Mouse (Mus musculus) MN1 (cell line): Measurements from ENCODE around the gene Zfp128.
"Not testable (repeated sequence)": the region's sequence is repeated elsewhere in the genome, so short reads cannot be mapped to it uniquely, and the experiment has no call there.

Experiments used
- DNase-seq: peaks from one replicate; pipeline ENCODE4 v3.0.0-alpha.2; 2016; ENCODE audit warnings: low spot score

Gene Zfp128

DNA sequence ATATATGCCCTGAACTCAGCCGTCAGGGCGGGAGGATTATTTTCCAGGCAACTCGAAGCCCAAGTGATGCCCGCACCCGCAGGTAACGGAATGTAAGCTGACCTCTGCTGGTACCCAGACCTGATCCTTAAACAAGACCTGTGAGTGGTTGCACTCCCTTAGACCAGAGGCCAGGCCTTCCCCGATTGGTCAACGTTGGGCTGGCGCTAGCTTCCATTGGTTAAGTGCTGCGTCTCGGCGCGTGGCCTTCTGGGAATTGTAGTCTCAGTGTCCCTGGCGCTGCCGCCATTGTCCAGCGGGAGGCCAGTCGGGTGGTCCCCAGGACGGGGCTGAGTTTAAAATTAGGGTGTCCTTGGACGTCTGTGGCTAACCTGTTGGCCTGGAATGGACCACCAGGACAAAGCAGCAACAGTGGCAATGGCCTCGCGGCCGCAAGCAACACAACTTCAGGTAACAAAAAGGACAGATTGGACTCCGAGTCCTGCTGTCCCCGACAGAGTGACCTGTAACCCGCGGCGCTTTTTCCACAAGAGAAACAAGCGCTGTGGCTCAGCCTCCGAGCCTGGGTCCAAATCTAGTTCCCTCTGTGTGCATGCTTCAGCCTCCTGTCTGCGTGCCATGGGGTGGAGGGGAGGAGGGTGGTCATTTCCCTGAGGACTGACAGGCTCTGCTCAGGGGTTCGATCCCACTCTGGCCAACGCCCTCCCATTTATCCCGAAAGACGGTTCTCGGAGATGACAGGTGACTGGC, at the start of gene Zfp128:
TSS of gene Zfp128 (plus strand) at position 267 of the 750 bp plus-strand sequence.
- DNase-seq, result peak; percentile 95

- DNase-seq, result peak; percentile 74
Measured at GRCm38 (mm10) chr7:12834162-12835120, 46.5 kb upstream of the Zfp128 start, which contains the start of gene Zfp110. Gene Zfp110, plus strand, starts transcription at chr7:12834761.

- peak; percentile 8 for DNase-seq
Measured at GRCm38 (mm10) chr7:12835193-12835671, 45.7 kb upstream of the Zfp128 start.

DNA sequence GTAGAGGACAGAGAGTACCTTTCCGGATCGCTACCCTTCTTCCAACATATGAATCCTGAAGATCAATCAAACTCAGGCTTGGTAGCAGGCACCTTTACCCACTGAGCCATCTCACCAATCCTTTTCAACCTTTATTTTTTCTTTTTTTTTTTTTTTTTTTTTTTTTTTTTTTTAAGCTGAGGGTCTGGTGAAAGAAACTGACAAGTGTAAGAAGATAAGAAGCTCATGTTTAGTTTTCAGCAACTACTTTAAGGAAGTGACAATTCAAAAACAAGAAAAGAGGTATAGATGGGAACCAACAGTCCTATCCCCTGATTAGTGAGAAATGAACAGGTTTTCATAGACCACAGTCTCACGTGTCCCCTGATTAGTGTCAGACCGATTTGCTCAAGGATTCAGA, 45.2 kb upstream of the Zfp128 start:
- DNase-seq, result no peak

DNA sequence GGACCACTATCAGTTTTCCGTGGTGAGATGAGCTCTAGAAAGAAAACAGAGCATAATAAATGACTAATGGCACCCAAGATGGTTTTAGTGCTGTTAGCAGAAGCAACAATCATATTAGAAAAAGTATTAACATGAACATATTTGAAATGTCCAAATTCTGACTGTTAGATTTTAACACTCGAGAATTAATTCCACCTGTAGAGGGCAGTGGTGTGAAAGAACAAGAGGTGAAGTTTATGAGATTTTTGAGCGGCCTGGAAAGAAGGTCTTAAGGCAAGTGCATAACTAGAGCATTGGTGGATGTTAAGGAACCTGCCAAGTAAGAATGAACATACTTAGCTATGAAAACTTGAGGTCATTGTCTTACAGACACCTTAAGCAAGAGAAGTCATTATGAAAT, 6.7 kb upstream of the Zfp128 start:
- peak; percentile 27 for DNase-seq

DNA sequence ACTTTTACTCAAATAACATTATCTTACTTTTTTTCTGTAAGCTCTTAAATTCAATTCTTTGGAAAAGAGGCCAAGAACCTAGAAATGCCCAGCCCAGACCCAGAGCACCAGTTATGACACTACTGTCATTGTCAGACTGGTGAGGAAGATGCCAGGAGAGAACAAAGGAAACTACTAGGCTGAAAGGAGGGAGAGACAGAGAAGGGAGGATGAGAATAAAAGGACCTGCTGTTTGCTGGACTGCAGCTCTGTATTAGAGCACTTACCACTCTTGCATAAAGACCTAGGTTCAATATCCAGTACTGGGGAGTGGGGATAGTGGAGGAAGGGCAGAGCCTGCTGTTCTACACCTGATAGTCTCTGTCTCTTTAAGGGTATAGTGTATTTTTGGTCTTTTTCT, 941 bp upstream of the Zfp128 start:
- DNase-seq, result no peak

DNA sequence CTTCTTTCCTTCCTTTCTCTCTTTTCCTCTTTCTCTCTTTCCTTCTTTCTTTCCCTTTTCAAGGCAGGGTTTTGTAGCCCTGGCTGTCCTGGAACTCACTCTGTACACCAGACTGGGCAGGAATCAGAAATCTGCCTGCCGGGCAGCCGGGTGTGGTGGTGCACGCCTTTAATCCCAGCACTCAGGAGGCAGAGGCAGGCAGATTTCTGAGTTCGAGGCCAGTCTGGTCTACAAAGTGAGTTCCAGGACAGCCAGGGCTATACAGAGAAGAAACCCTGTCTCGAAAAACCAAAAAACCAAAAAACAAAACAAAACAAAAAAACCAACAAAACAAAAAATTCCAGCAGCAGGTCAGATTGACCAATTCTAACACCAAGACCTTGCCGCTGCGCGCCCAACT, 480 bp upstream of the Zfp128 start:
- DNase-seq, result not testable (repeated sequence)

DNA sequence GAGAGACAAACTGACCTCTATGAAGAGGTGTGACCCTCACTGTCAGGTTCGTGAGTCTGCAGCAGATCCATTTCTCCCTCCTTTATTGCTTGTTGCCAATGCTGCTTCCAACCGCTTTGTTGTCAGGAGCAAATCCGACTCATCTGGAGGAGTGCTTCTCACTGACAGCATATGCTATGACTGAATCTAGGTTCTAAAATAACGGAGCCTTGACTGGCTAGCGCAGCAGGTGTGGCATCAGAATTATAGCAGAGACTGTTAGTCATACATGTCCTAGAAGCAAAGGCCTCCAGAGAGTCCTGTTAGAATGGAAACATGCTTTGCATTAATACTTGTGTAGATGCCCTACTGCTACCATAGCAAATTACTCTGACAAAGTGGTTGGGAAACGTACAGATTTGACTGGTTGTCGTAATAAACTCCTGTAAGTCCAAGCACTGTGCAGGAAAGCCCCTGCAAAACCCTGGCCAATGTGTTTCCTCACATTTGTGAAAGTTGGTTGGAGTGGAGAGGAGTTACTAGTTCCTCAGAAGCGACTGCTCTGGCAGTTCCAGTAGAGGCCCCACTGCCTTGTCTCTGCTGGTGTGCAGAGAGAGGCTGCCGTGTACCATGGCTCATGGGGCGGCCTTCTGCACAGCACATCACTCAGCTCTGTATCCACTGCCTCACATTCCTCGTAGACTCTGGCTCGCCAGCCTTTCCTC, 5.7 kb downstream of the Zfp128 start:
- DNase-seq, result no peak

- no peak for DNase-seq
Measured at GRCm38 (mm10) chr7:12887585-12887984, 6.6 kb downstream of the Zfp128 start.

DNA sequence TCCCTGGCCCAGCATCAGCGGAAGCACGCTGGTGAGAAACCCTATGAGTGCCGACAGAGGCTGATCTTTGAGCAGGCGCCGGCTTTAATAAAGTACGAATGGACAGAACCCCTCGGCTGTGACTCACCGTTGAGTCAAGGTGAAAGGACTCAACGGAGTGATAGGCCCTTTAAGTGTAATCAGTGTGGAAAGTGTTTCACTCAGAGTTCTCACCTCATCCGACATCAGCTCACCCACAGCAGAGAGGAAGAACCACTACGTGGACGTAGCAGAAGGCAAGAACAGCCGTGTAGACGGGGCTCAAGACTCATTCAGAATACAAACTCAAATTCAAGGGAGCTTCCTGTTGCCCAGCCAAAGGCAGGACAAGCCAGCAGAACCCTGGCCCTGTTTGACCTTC, 10.0 kb downstream of the Zfp128 start:
- no peak for DNase-seq

DNA sequence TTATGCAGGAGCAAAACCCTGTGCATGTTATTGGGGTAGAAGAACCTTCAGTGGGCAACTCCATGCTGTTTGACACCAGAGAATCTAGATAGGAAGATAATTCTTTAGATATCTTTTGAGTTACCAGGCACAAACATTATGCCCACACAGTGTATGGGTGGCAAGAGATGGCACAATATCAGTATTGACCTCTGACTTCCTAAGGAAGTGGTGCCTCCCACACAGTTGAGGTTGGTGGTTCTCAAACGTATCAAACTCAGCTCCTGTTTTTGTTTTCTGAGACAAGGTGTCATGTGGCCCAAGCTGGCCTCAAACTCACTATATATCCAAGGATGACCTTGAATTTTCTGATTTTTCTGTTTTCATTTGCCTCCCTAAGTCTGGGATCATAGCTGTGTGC, 10.4 kb downstream of the Zfp128 start:
- DNase-seq, result no peak

DNA sequence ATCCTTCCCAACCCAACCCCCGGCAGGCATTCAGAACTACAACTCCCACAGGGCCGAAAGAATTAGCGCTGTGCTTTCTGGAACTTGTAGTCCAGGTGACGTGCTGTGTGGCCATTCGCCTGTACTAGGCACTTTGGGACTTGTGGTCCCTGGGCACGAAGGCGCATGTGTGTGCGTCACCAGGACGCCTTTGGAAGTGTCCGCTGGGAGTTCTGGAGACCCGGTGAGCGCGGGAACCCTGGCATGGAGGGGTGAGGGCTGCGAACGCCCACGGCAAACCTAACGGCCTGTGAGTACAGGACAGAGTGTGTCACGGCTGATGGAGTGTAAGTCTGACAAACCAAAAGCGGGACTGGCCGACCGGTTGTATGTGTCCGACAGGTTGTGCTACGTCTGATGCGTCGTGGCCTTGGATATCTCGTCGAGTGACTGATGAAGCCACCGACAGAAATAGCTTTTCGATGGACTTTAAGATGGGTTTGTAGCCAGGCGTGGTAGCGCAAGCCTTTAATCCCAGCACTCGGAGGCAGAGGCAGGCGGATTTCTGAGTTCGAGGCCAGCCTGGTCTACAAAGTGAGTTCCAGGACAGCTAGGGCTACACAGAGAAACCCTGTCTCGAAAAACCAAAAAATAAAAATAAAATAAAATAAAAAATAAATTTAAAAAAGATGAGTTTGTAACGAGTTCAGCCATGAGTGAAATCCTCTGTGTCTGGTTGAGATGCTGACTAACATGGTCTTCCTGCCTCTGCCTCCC, 16.9 kb downstream of the Zfp128 start, which contains the start of gene Zscan22:
TSS of gene Zscan22 (plus strand) at position 161 of the 756 bp plus-strand sequence.
- DNase-seq, result peak; percentile 91

- no peak for DNase-seq
Measured at GRCm38 (mm10) chr7:12901517-12901916, 20.5 kb downstream of the Zfp128 start.

- DNase-seq, result no peak
Measured at GRCm38 (mm10) chr7:12903623-12904022, 22.6 kb downstream of the Zfp128 start.

DNA sequence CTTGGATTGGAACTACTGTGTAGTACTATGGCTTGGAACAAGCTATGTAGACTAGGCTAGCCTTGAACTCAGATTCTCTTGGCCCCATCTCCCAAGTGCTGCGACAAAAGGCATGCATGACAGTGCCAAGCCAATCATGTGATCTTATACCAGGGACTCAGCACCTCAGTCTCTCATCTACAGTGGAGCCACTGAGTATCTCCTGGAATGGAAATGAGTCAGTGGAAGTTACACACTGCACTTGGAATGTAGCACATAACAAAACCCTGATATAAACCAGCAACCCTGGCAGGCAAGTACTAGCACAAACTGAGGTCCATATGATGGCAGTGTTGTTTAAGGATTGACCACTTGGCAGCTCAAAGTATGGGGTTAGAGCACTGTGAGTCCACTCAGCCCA, 24.2 kb downstream of the Zfp128 start:
- no peak for DNase-seq

- DNase-seq, result peak; percentile 79
Measured at GRCm38 (mm10) chr7:12909498-12909962, 28.6 kb downstream of the Zfp128 start.

GRCm38 (mm10) chr7:12910181-12910668, 29.2 kb downstream of the Zfp128 start:
- DNase-seq, result peak; percentile 58

DNA sequence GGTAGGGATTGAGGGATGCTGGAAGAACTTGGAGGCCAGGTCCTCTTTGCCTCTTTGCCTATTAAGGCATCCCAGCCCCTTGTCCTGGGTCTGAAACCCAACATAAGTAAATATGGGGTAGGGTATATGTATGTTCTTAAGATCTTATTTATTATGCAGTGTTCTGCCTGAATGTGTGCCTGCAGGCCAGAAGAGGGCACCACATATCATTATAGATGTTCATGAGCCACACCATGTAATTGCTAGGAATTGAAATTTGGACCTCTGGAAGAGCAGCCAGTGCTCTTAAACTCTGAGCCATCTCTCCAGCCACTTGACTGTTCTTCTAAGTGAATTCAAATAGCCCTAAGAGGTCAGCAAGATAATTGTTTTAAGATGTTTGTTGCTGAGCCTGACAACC, 32.6 kb downstream of the Zfp128 start:
- peak; percentile 34 for DNase-seq

GRCm38 (mm10) chr7:12920495-12920894, 39.5 kb downstream of the Zfp128 start:
- not testable (repeated sequence) for DNase-seq

GRCm38 (mm10) chr7:12921318-12921704, 40.3 kb downstream of the Zfp128 start:
- DNase-seq, result no peak
